Mouse (Mus musculus): Measurements from ENCODE around the gene Agbl4.

- no peak for TF ChIP-seq TBP (conservative IDR thresholded peaks at IDR 0.05; ENCODE audit: low read depth, low read length)
- TF ChIP-seq POLR2AphosphoS2 (IDR thresholded peaks at IDR 0.05; ENCODE audit: low read depth, low read length): no peak
- TF ChIP-seq CTCF (conservative IDR thresholded peaks at IDR 0.05 in 1 of 2, IDR thresholded peaks at IDR 0.05 in 1 of 2; ENCODE audit: low read depth in 2 of 2, low read length in 2 of 2): no peak
- no peak for TF ChIP-seq USF1 (IDR thresholded peaks at IDR 0.05; ENCODE audit: low read depth, low read length)
Measured at GRCm38 (mm10) chr4:111685951-111686350, 1288.5 kb downstream of the Agbl4 start.
